Mouse (Mus musculus) intestine, postnatal 0 days (tissue): ENCODE results near the gene Spata17. TPM values are rescaled to one million over a fixed set of nuclear protein-coding genes. Genes with fewer than 3 reads are reported as not detected.
A peak's percentile ranks its signal among the peaks of the same experiment; 100 is the strongest.

Experiments used
- ATAC-seq: fragments of 200-750 bp; cut with Nextera tagmentation; 2 replicates; pipeline ENCODE4 v1.8.0; 2017; ENCODE audit warnings: mild to moderate bottlenecking, moderate TSS enrichment, moderate library complexity
- H3K27ac ChIP-seq: fragments of 300-500 bp; sonication (generic); 2 replicates; pipeline ENCODE4 v1.5.1; 2014; ENCODE audit warnings: mild to moderate bottlenecking, low read depth, low read length, moderate library complexity
- H3K27me3 ChIP-seq: fragments of 300-500 bp; sonication (generic); replicated peaks from 2 replicates; pipeline ENCODE4 v1.6.1; 2014; ENCODE audit warnings: low read length, mixed read lengths; ENCODE audit not compliant: control insufficient read depth, insufficient read depth
- H3K36me3 ChIP-seq: fragments of 300-500 bp; sonication (generic); 2 replicates; pipeline ENCODE4 v1.6.1; 2014; ENCODE audit warnings: mild to moderate bottlenecking, moderate library complexity; ENCODE audit not compliant: control insufficient read depth, insufficient read depth
- H3K4me1 ChIP-seq: fragments of 300-500 bp; sonication (generic); replicated peaks from 2 replicates; pipeline ENCODE4 v1.6.1; 2014; ENCODE audit warnings: antibody characterized with exemption, low read length, mixed read lengths; ENCODE audit not compliant: control insufficient read depth, insufficient read depth
- H3K4me2 ChIP-seq: fragments of 300-500 bp; sonication (generic); replicated peaks from 2 replicates; pipeline ENCODE4 v1.6.1; 2014; ENCODE audit warnings: low read depth, mild to moderate bottlenecking, moderate library complexity
- H3K4me3 ChIP-seq: fragments of 300-500 bp; sonication (generic); 2 replicates; pipeline ENCODE4 v1.5.1; 2014; ENCODE audit warnings: low read depth, low read length
- H3K9ac ChIP-seq: fragments of 300-500 bp; sonication (generic); 2 replicates; pipeline ENCODE4 v1.6.1; 2014; ENCODE audit warnings: mild to moderate bottlenecking, low read depth, low read length
- H3K9me3 ChIP-seq: fragments of 300-500 bp; sonication (generic); 2 replicates; pipeline ENCODE4 v1.6.1; 2016; ENCODE audit warnings: mixed run types; ENCODE audit not compliant: control insufficient read depth
- CTCF ChIP-seq: sonication (generic); IDR thresholded peaks from 2 replicates; pipeline ENCODE4 v1.5.1; 2016; ENCODE audit warnings: low read depth, mild to moderate bottlenecking, control low read depth, antibody characterized with exemption, moderate library complexity
- WGBS: fragments of 180-500 bp; shearing (Covaris S2); extraction: QIAGEN DNeasy Blood & Tissue Kit; methylation state at CpG from one replicate; pipeline ENCODE4 v1.1.7; 2014; 5-methylcytosine and 5-hydroxymethylcytosine counted together
- polyA plus RNA-seq: library from polyadenylated mRNA; unstranded; fragments of >200 nt; fragmentation: Nextera tagmentation; extraction: Ambion mirVana; gene quantifications from 2 replicates; pipeline ENCODE4 v1.2.1, GENCODE M21; 2015

Gene Spata17
- polyA plus RNA-seq, 1 experiment from 2014 or later: 0.13 TPM

DNA sequence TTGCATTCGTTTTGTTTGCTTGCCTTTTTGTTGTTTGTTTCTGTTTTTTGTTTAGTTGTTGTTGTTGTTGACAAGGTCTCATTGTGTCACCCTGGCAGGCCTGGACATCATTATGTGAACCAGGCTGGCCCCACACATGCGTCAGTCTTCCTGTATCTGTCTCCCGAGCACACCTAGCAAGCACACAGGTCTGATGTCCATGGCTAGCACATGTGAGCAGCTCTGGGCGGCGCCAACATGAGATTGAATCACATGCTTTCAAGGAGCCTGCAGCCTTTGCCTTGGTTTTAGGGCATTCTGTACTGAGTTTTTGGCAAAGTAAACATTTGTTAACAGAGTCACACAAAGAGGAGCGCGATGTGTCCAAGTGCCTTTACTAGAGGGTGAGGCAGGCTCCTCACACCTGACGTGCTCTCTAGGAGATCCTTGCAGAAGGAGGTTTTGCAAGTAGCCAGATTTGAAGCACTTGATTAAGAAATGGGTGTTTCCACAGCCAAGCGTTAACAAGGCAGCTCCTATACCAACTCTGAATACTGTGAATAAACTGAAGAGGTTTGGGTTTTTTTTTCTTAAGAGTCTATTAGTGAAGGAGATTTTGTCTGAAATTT is 166.5 kb downstream of the Spata17 start:
- Histone ChIP-seq H3K27me3 (no peaks in the 10 kb centered on the region), H3K9me3 (no peaks in the 10 kb centered on the region), H3K4me3 (no peak overlapping the region), H3K36me3 (no peaks in the 10 kb centered on the region), H3K4me1 (no peaks in the 10 kb centered on the region), H3K27ac (no peak overlapping the region), H3K4me2 (no peak overlapping the region), H3K9ac (no peak overlapping the region)
- TF ChIP-seq CTCF: no peak
- no peak for ATAC-seq
- WGBS: 92% methylated on average over 9 of the region's 9 CpGs

- Histone ChIP-seq H3K4me3 (no peak overlapping the region), H3K36me3 (no peaks in the 10 kb centered on the region), H3K9ac (no peak overlapping the region), H3K27ac (no peak overlapping the region), H3K9me3 (no peaks in the 10 kb centered on the region), H3K4me2 (no peak overlapping the region), H3K4me1 (no peaks in the 10 kb centered on the region), H3K27me3 (no peaks in the 10 kb centered on the region)
- ATAC-seq: no peak
- no peak for TF ChIP-seq CTCF
- 63% methylated on average over 6 of the region's 6 CpGs for WGBS
Observed at GRCm38 (mm10) chr1:187044726-187045125, 170.5 kb downstream of the Spata17 start.

DNA sequence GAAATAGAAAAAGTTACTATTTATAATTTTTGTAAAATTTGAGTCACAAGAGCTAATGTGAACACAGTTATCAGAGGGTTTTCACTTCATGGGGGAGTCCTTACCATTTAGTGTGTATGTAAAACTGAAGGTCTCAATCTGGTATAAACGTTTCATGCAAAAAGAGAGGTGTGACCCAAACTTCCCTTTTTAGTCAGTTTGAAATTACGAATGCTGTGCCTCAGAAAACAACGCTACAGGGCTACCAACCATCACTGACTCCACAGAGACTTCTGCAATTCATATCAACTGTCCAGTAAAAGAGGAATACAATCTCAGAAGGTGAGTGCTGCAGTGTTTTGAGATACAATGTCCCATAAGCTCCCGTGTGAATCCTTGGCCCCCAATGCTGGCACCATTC is 175.5 kb downstream of the Spata17 start:
- H3K4me3 ChIP-seq: no peak overlapping the region
- no peak overlapping the region for H3K4me2 ChIP-seq
- no peak overlapping the region for H3K9ac ChIP-seq
- H3K4me1 ChIP-seq: no peaks in the 10 kb centered on the region
- H3K27me3 ChIP-seq: no peaks in the 10 kb centered on the region
- no peak overlapping the region for H3K27ac ChIP-seq
- 83% methylated on average over 4 of the region's 4 CpGs for WGBS
- no peaks in the 10 kb centered on the region for H3K9me3 ChIP-seq
- no peak for ATAC-seq
- H3K36me3 ChIP-seq: no peaks in the 10 kb centered on the region
- no peak for TF ChIP-seq CTCF

DNA sequence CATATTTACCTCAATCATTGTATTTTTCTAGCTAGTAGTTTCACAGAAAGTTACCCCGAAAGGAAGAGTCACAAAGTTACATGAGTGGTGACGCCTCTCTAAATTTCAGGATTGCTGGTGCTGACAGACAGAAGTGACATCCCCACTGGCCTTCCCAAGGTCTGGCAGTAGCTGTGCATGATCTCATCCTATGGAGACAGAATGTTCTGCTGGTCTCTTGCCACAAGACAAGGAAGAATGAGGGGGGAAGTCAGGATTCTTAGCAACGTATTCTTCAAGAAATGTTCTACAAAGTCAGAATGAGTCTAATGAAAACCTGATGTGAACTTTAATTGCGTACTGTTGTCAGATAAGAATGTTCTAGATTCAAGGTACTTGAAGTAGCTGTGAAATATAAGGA is 179.5 kb downstream of the Spata17 start:
- no peaks in the 10 kb centered on the region for H3K36me3 ChIP-seq
- no peak overlapping the region for H3K4me2 ChIP-seq
- H3K27ac ChIP-seq: no peak overlapping the region
- H3K27me3 ChIP-seq: no peaks in the 10 kb centered on the region
- TF ChIP-seq CTCF: no peak
- H3K4me1 ChIP-seq: no peaks in the 10 kb centered on the region
- no peak for ATAC-seq
- no peaks in the 10 kb centered on the region for H3K9me3 ChIP-seq
- no peak overlapping the region for H3K4me3 ChIP-seq
- 90% methylated on average over 4 of the region's 4 CpGs for WGBS
- H3K9ac ChIP-seq: no peak overlapping the region

DNA sequence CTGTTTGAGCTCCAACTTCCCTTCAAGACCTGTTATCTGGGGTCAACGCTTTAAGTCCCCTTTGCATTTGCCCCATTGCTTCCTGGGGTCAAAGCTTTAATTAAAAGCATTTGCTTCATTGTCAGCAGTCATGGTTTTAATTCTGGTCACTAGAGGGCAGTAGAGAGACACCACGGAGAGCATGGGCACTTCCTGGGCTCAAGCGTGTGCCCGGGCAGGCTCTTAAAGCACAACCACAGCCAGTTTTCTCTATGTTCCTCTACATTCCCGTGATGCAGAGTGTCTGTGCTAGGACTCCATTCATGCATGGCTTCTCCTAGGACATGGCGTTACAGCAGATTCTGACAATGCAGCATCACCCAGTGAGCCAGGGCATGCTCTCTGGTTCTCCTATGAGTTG is 183.5 kb downstream of the Spata17 start:
- Histone ChIP-seq H3K9ac (no peak overlapping the region), H3K4me3 (no peak overlapping the region), H3K36me3 (no peaks in the 10 kb centered on the region), H3K4me2 (no peak overlapping the region), H3K4me1 (no peaks in the 10 kb centered on the region), H3K27me3 (no peaks in the 10 kb centered on the region), H3K9me3 (no peaks in the 10 kb centered on the region), H3K27ac (no peak overlapping the region)
- TF ChIP-seq CTCF: peak; percentile 96
- peak; percentile 38; the same call in 1 of the 2 replicates for ATAC-seq
- WGBS: 31% methylated on average over 6 of the region's 6 CpGs

DNA sequence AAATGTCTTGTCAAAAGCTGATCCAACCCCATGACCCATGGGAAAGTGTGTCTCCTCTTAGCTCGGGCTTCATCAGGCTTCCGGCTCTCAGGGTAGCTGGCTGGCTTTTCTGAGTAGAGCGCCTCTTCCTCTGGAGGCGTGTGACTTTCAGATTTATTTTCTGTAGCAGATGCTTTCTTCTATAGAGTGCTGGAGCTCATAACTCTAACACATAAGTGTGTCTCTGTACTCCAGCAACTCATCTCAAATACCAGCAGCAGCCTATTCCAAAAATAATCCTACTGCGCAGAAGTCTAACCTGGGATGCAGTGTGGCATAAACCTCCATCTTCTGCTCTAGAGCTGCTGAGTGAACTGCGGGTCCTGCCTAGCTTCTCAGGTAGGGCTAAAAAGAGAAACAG is 186.4 kb downstream of the Spata17 start:
- H3K4me2 ChIP-seq: no peak overlapping the region
- H3K4me1 ChIP-seq: no peaks in the 10 kb centered on the region
- no peaks in the 10 kb centered on the region for H3K9me3 ChIP-seq
- H3K27ac ChIP-seq: no peak overlapping the region
- no peak overlapping the region for H3K4me3 ChIP-seq
- 88% methylated on average over 6 of the region's 6 CpGs for WGBS
- no peak overlapping the region for H3K9ac ChIP-seq
- TF ChIP-seq CTCF: no peak
- no peaks in the 10 kb centered on the region for H3K36me3 ChIP-seq
- no peak for ATAC-seq
- H3K27me3 ChIP-seq: no peaks in the 10 kb centered on the region

- H3K9ac ChIP-seq: no peak overlapping the region
- no peaks in the 10 kb centered on the region for H3K27me3 ChIP-seq
- H3K4me2 ChIP-seq: no peak overlapping the region
- H3K36me3 ChIP-seq: no peaks in the 10 kb centered on the region
- 67% methylated on average over 7 of the region's 7 CpGs for WGBS
- no peaks in the 10 kb centered on the region for H3K9me3 ChIP-seq
- TF ChIP-seq CTCF: no peak
- ATAC-seq: no peak
- H3K4me3 ChIP-seq: no peak overlapping the region
- H3K27ac ChIP-seq: no peak overlapping the region
- H3K4me1 ChIP-seq: no peaks in the 10 kb centered on the region
Observed at GRCm38 (mm10) chr1:187020011-187020410, 195.3 kb downstream of the Spata17 start.
